In genomic region chr9:86661266-86661665, GRCm38 (mm10) we compare ENCODE assay signal across 24 mouse cellular contexts. TPM values are rescaled to one million over a fixed set of nuclear protein-coding genes. Genes with fewer than 3 reads are reported as not detected.
A peak's percentile ranks its signal among the peaks of the same experiment; 100 is the strongest.
DNase-seq lines count a peak whose midpoint lies in the region; ATAC-seq and TF ChIP-seq lines count a peak whose summit lies in the region.
"Had no signal": no experiment of that assay in that cellular context is flagged by ENCODE, and none has a peak within 500 bp of the region (broad histone marks: within the 10 kb centered on the region; RNA-seq: fewer than 3 reads in every experiment).

No protein-coding gene starts in this region.

- no peak for TF ChIP-seq EP300 in lung, postnatal 0 days (IDR thresholded peaks at IDR 0.05)

- H3K4me1 ChIP-seq in forebrain, embryonic 16.5 days (replicated peaks; ENCODE audit: control insufficient read depth, insufficient read depth, low read length): no peaks in the 10 kb centered on the region
- H3K4me1 ChIP-seq in forebrain, embryonic 14.5 days (ENCODE audit: control insufficient read depth, insufficient read depth, low read length): no peaks in the 10 kb centered on the region
- no peaks in the 10 kb centered on the region for H3K4me1 ChIP-seq in lung, postnatal 0 days (ENCODE audit: insufficient read depth, low read depth, low read length)
- H3K4me1 ChIP-seq: forebrain, embryonic 13.5 days; heart, embryonic 13.5 days; kidney, embryonic 15.5 days; liver, embryonic 12.5 days; midbrain, embryonic 13.5 days; neural tube, embryonic 13.5 days had no signal

- H3K27me3 ChIP-seq in forebrain, embryonic 16.5 days (replicated peaks; ENCODE audit: control insufficient read depth, insufficient read depth, low read length): no peaks in the 10 kb centered on the region
- H3K27me3 ChIP-seq in forebrain, embryonic 14.5 days (replicated peaks; ENCODE audit: control insufficient read depth, insufficient read depth, low read length): no peaks in the 10 kb centered on the region
- H3K27me3 ChIP-seq in lung, postnatal 0 days (replicated peaks; ENCODE audit: insufficient read depth, low read length): no peaks in the 10 kb centered on the region
- H3K27me3 ChIP-seq: forebrain, embryonic 13.5 days; heart, embryonic 13.5 days; kidney, embryonic 15.5 days; liver, embryonic 12.5 days; midbrain, embryonic 13.5 days; neural tube, embryonic 13.5 days; Patski had no signal

- no peak overlapping the region for H3K9ac ChIP-seq in forebrain, embryonic 16.5 days (replicated peaks; ENCODE audit: low read depth, low read length)
- H3K9ac ChIP-seq in forebrain, embryonic 14.5 days (ENCODE audit: low read length): no peak overlapping the region
- no peak overlapping the region for H3K9ac ChIP-seq in lung, postnatal 0 days (replicated peaks; ENCODE audit: low read depth)
- H3K9ac ChIP-seq: forebrain, embryonic 13.5 days; heart, embryonic 13.5 days; kidney, embryonic 15.5 days; liver, embryonic 12.5 days; liver, postnatal 0 days; midbrain, embryonic 13.5 days; neural tube, embryonic 13.5 days had no signal

- no peaks in the 10 kb centered on the region for H3K9me3 ChIP-seq in forebrain, embryonic 16.5 days (ENCODE audit: control insufficient read depth, low read length)
- H3K9me3 ChIP-seq in forebrain, embryonic 14.5 days (replicated peaks; ENCODE audit: control insufficient read depth, low read length): no peaks in the 10 kb centered on the region
- H3K9me3 ChIP-seq in lung, postnatal 0 days (ENCODE audit: low read length): no peaks in the 10 kb centered on the region
- H3K9me3 ChIP-seq: forebrain, embryonic 13.5 days; kidney, embryonic 15.5 days; liver, embryonic 12.5 days; midbrain, embryonic 13.5 days; neural tube, embryonic 13.5 days had no signal

- H3K4me3 ChIP-seq in forebrain, embryonic 16.5 days (replicated peaks; ENCODE audit: low read length): no peak overlapping the region
- no peak overlapping the region for H3K4me3 ChIP-seq in forebrain, embryonic 14.5 days (ENCODE audit: low read depth, low read length)
- no peak overlapping the region for H3K4me3 ChIP-seq in lung, postnatal 0 days (ENCODE audit: low read depth, low read length)
- H3K4me3 ChIP-seq: forebrain, embryonic 13.5 days; gastrocnemius, adult 2 months; heart, embryonic 13.5 days; kidney, embryonic 15.5 days; layer of hippocampus, adult 2 months; liver, embryonic 12.5 days; midbrain, embryonic 13.5 days; neural tube, embryonic 13.5 days had no signal

- H3K4me2 ChIP-seq in forebrain, embryonic 16.5 days (ENCODE audit: low read length): no peak overlapping the region
- no peak overlapping the region for H3K4me2 ChIP-seq in forebrain, embryonic 14.5 days (ENCODE audit: low read length)
- H3K4me2 ChIP-seq in lung, postnatal 0 days (replicated peaks; ENCODE audit: low read depth, low read length): no peak overlapping the region
- H3K4me2 ChIP-seq: forebrain, embryonic 13.5 days; heart, embryonic 13.5 days; kidney, embryonic 15.5 days; liver, embryonic 12.5 days; midbrain, embryonic 13.5 days; neural tube, embryonic 13.5 days had no signal

- 89% methylated on average over 3 of the region's 3 CpGs for WGBS in forebrain, embryonic 16.5 days
- 90% methylated on average over 3 of the region's 3 CpGs for WGBS in forebrain, embryonic 14.5 days
- 88% methylated on average over 3 of the region's 3 CpGs for WGBS in lung, postnatal 0 days

- DNase-seq in forebrain, embryonic 14.5 days (ENCODE audit: low spot score): no peak
- DNase-seq in lung, postnatal 10 days: peak; percentile 33
- DNase-seq in lung, postnatal 0 days (ENCODE audit: low spot score): no peak
- DNase-seq in adipocyte (ENCODE audit: low spot score): peak; percentile 71
- peak; percentile 32 for DNase-seq in telencephalon, adult 2 months (ENCODE audit: low read depth, low spot score)
- DNase-seq in heart, postnatal 36 days: no peak
- DNase-seq: cerebellum, adult 2 months; cerebellum, postnatal 36 days; gastrocnemius, adult 2 months; gastrocnemius, postnatal 36 days; heart, postnatal 10 days; kidney, adult 18-20 months; liver, postnatal 0 days had no signal

- H3K36me3 ChIP-seq in forebrain, embryonic 16.5 days (ENCODE audit: control insufficient read depth, insufficient read depth): no peaks in the 10 kb centered on the region
- H3K36me3 ChIP-seq in forebrain, embryonic 14.5 days (ENCODE audit: control insufficient read depth, insufficient read depth, low read length): no peaks in the 10 kb centered on the region
- no peaks in the 10 kb centered on the region for H3K36me3 ChIP-seq in lung, postnatal 0 days (ENCODE audit: insufficient read depth, low read length)
- H3K36me3 ChIP-seq: kidney, embryonic 15.5 days; liver, embryonic 12.5 days; midbrain, embryonic 13.5 days; neural tube, embryonic 13.5 days had no signal

- peak; percentile 38; the same call in 1 of the 2 replicates for ATAC-seq in forebrain, embryonic 16.5 days
- no peak for ATAC-seq in forebrain, embryonic 14.5 days
- ATAC-seq in lung, postnatal 0 days: no peak
- ATAC-seq: forebrain, embryonic 13.5 days; hindbrain, embryonic 16.5 days; liver, embryonic 12.5 days; liver, postnatal 0 days; midbrain, embryonic 13.5 days; Patski had no signal

- TF ChIP-seq CTCF in lung, postnatal 0 days (IDR thresholded peaks at IDR 0.05): no peak

- H3K27ac ChIP-seq in forebrain, embryonic 16.5 days (ENCODE audit: low read length): no peak overlapping the region
- no peak overlapping the region for H3K27ac ChIP-seq in forebrain, embryonic 14.5 days (ENCODE audit: low read depth, low read length)
- no peak overlapping the region for H3K27ac ChIP-seq in lung, postnatal 0 days (ENCODE audit: low read length)
- H3K27ac ChIP-seq: forebrain, embryonic 13.5 days; gastrocnemius, adult 2 months; heart, embryonic 13.5 days; kidney, embryonic 15.5 days; layer of hippocampus, adult 2 months; liver, embryonic 12.5 days; macrophage; midbrain, embryonic 13.5 days; neural tube, embryonic 13.5 days had no signal

- intact Hi-C loops in heart, postnatal 36 days (cut with DNase I): no loop called here

RNA-seq across cellular contexts. Expression of gene Me1, which starts 34.5 kb away (rescaled TPM):
- polyA plus RNA-seq in forebrain, embryonic 16.5 days (2015; fragmentation: Nextera tagmentation; extraction: Ambion mirVana): 21.5 and 22.7 TPM in 2 replicates
- polyA plus RNA-seq in forebrain, embryonic 14.5 days (2014; fragmentation: Nextera tagmentation; extraction: Ambion mirVana): 13.8 and 19.1 TPM in 2 replicates
- polyA plus RNA-seq in lung, postnatal 0 days (2015; fragmentation: Nextera tagmentation; extraction: Ambion mirVana): 48.7 and 51.1 TPM in 2 replicates
- 100 to 1,000 TPM; 112 to 114 TPM for total RNA-seq in heart, postnatal 36 days (2021)

Comparison
In these comparisons a context has a peak if more than half of its experiments do, and no peak if none do; other contexts are left out.
1. DNase-seq: peak in lung, postnatal 10 days (single experiment), adipocyte (single experiment) and telencephalon, adult 2 months (single experiment); none in forebrain, embryonic 14.5 days (single experiment), lung, postnatal 0 days (single experiment) and heart, postnatal 36 days (0 of 2).